Mouse (Mus musculus) kidney, adult 2 months (tissue): Measurements from ENCODE around the gene Ces2e.

ENCODE experiments used
- CTCF ChIP-seq: fragments of 200-500 bp; conservative IDR thresholded peaks from 2 replicates; pipeline ENCODE4 v1.5.1; 2011; ENCODE audit warnings: low read depth, mild to moderate bottlenecking, control low read depth, low read length, moderate library complexity, mixed read lengths; ENCODE audit not compliant: insufficient read depth, insufficient read length
- POLR2A ChIP-seq: fragments of 200-500 bp; IDR thresholded peaks from one replicate; pipeline ENCODE4 v1.6.1; 2011; ENCODE audit warnings: low read depth, low read length, control low read depth

GRCm38 (mm10) chr8:104961537-104961961 lies 35.5 kb downstream of the Ces2e start, which contains the start of gene Ces2g:
- TF ChIP-seq CTCF (no peak), POLR2A (no peak)
